Mouse (Mus musculus) limb, embryonic 11.5 days (tissue): ENCODE measurements at regions not wholly inside any gene's neighbourhood (a gene's known extent, or its start where the extent isn't known, plus 50 kb on each side); places are given as distances from the start of the nearest gene placed in this dataset.

ENCODE experiments used
- ATAC-seq: fragments of 200-750 bp; cut with Nextera tagmentation; 2 replicates; pipeline ENCODE4 v1.8.0; 2017; ENCODE audit warnings: low read depth; ENCODE audit not compliant: insufficient number of reproducible peaks, low FRiP score, low TSS enrichment
- DNase-seq: peaks from one replicate; pipeline ENCODE4 v3.0.0-alpha.2; 2015; ENCODE audit warnings: low spot score
- H3K27ac ChIP-seq: fragments of 300-500 bp; sonication (generic); replicated peaks from 2 replicates; pipeline ENCODE4 v1.5.1; 2014; ENCODE audit warnings: low read depth, mild to moderate bottlenecking, low read length
- H3K27me3 ChIP-seq: fragments of 300-500 bp; sonication (generic); 2 replicates; pipeline ENCODE4 v1.6.1; 2014; ENCODE audit warnings: mild to moderate bottlenecking, low read length, mixed read lengths; ENCODE audit not compliant: control insufficient read depth, insufficient read depth
- H3K36me3 ChIP-seq: fragments of 300-500 bp; sonication (generic); 2 replicates; pipeline ENCODE4 v1.6.1; 2014; ENCODE audit warnings: mild to moderate bottlenecking, low read length, moderate library complexity, mixed read lengths; ENCODE audit not compliant: control insufficient read depth, insufficient read depth
- H3K4me1 ChIP-seq: fragments of 300-500 bp; sonication (generic); 2 replicates; pipeline ENCODE4 v1.6.1; 2014; ENCODE audit warnings: low read length, mixed read lengths; ENCODE audit not compliant: control insufficient read depth, insufficient read depth
- H3K4me2 ChIP-seq: fragments of 300-500 bp; sonication (generic); 2 replicates; pipeline ENCODE4 v1.6.1; 2014; ENCODE audit warnings: low read depth, mild to moderate bottlenecking, moderate library complexity; ENCODE audit not compliant: severe bottlenecking
- H3K4me3 ChIP-seq: fragments of 300-500 bp; sonication (generic); 2 replicates; pipeline ENCODE4 v1.5.1; 2014; ENCODE audit warnings: low read depth, low read length
- H3K9ac ChIP-seq: fragments of 300-500 bp; sonication (generic); 2 replicates; pipeline ENCODE4 v1.6.1; 2014; ENCODE audit warnings: mild to moderate bottlenecking, low read length
- H3K9me3 ChIP-seq: fragments of 300-500 bp; sonication (generic); 2 replicates; pipeline ENCODE4 v1.6.1; 2016; ENCODE audit warnings: low read length; ENCODE audit not compliant: control insufficient read depth
- whole genome bisulfite sequencing: fragments of 180-500 bp; shearing (Covaris S2); extraction: QIAGEN DNeasy Blood & Tissue Kit; methylation state at CpG from one replicate; pipeline ENCODE4 v1.1.7; 2014; 5-methylcytosine and 5-hydroxymethylcytosine counted together

GRCm38 (mm10) chr16:62356349-62356748 is 430.3 kb downstream of the Nsun3 start:
- WGBS: 86% methylated on average over 3 of the region's 3 CpGs
- ATAC-seq (no peak), DNase-seq (no peak)
- no peaks in the 10 kb centered on the region for H3K36me3 ChIP-seq
- no peaks in the 10 kb centered on the region for H3K4me1 ChIP-seq
- no peaks in the 10 kb centered on the region for H3K9me3 ChIP-seq
- no peak overlapping the region for H3K9ac ChIP-seq
- no peak overlapping the region for H3K4me2 ChIP-seq
- no peaks in the 10 kb centered on the region for H3K27me3 ChIP-seq
- H3K27ac ChIP-seq: no peak overlapping the region
- H3K4me3 ChIP-seq: no peak overlapping the region

GRCm38 (mm10) chr16:62355830-62356270 is 430.8 kb downstream of the Nsun3 start:
- Histone ChIP-seq H3K9me3 (no peaks in the 10 kb centered on the region), H3K27ac (no peak overlapping the region), H3K4me1 (no peaks in the 10 kb centered on the region), H3K4me3 (no peak overlapping the region), H3K4me2 (no peak overlapping the region), H3K27me3 (no peaks in the 10 kb centered on the region), H3K9ac (no peak overlapping the region), H3K36me3 (no peaks in the 10 kb centered on the region)
- no peak for DNase-seq
- WGBS: 73% methylated on average over 8 of the region's 8 CpGs
- ATAC-seq: no peak

GRCm38 (mm10) chr16:62327378-62328036 is 459.1 kb downstream of the Nsun3 start:
- Histone ChIP-seq H3K27me3 (no peaks in the 10 kb centered on the region), H3K9me3 (no peaks in the 10 kb centered on the region), H3K36me3 (no peaks in the 10 kb centered on the region), H3K4me1 (no peaks in the 10 kb centered on the region), H3K9ac (no peak overlapping the region), H3K4me2 (no peak overlapping the region), H3K27ac (no peak overlapping the region), H3K4me3 (no peak overlapping the region)
- whole genome bisulfite sequencing: 43% methylated on average over 5 of the region's 5 CpGs
- DNase-seq (no peak), ATAC-seq (no peak)

GRCm38 (mm10) chr16:62325534-62326244 is 460.9 kb downstream of the Nsun3 start:
- no peak overlapping the region for H3K4me3 ChIP-seq
- no peaks in the 10 kb centered on the region for H3K9me3 ChIP-seq
- no peaks in the 10 kb centered on the region for H3K4me1 ChIP-seq
- no peaks in the 10 kb centered on the region for H3K36me3 ChIP-seq
- 36% methylated on average over 3 of the region's 3 CpGs for WGBS
- ATAC-seq: no peak
- H3K9ac ChIP-seq: no peak overlapping the region
- H3K27ac ChIP-seq: no peak overlapping the region
- no peak overlapping the region for H3K4me2 ChIP-seq
- H3K27me3 ChIP-seq: no peaks in the 10 kb centered on the region
- DNase-seq: no peak

GRCm38 (mm10) chr16:62322809-62323208 is 463.8 kb downstream of the Nsun3 start:
- Histone ChIP-seq H3K36me3 (no peaks in the 10 kb centered on the region), H3K9ac (no peak overlapping the region), H3K4me2 (no peak overlapping the region), H3K27me3 (no peaks in the 10 kb centered on the region), H3K9me3 (no peaks in the 10 kb centered on the region), H3K4me1 (no peaks in the 10 kb centered on the region), H3K4me3 (no peak overlapping the region), H3K27ac (no peak overlapping the region)
- WGBS: 78% methylated on average over 1 of the region's 1 CpGs
- ATAC-seq (no peak), DNase-seq (no peak)

GRCm38 (mm10) chr16:62288948-62289347 is 497.7 kb downstream of the Nsun3 start:
- Histone ChIP-seq H3K4me3 (no peak overlapping the region), H3K9me3 (no peaks in the 10 kb centered on the region), H3K27ac (no peak overlapping the region), H3K36me3 (no peaks in the 10 kb centered on the region), H3K4me1 (no peaks in the 10 kb centered on the region), H3K27me3 (no peaks in the 10 kb centered on the region), H3K9ac (no peak overlapping the region), H3K4me2 (no peak overlapping the region)
- WGBS: 74% methylated on average over 3 of the region's 3 CpGs
- no peak for DNase-seq
- ATAC-seq: no peak
